Mouse (Mus musculus): ENCODE results near the gene Slc16a8.

GRCm38 (mm10) chr15:79268521-79268920, 14.0 kb upstream of the Slc16a8 start:
- TF ChIP-seq POLR2A (IDR thresholded peaks at IDR 0.05; ENCODE audit: extremely low read depth, insufficient read depth, low read length) (no peak), CTCF (IDR thresholded peaks at IDR 0.05; ENCODE audit: extremely low read depth, insufficient read depth, low read length) (no peak)

Data from cortical plate, adult 2 months (tissue).